Mouse (Mus musculus): ENCODE results near the gene Lrrc4.

The Lrrc4 gene

DNA sequence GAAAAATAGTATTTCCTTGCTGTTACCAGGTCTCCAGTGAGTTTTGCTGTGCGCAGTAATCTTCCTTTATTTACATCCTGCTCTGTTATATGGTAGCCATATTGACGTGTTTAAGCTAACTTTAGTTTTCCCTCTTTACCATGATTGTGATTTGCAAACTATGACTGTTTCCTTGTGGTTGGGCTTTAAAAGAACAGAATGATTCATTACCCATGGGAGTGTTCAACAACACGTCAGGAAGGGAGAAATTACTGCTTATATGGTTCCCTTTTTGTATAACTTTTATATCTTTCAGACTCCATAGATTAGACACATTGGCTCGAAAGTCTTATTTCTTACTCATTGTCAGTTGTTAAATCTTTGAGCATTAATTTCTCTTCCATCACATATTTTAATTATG, 218.1 kb downstream of the Lrrc4 start:
- no peak for TF ChIP-seq POU5F1 (IDR thresholded peaks at IDR 0.05; ENCODE audit: borderline replicate concordance, low read length)
- TF ChIP-seq CTCF (conservative IDR thresholded peaks at IDR 0.05; ENCODE audit: low read length) = no peak
- TF ChIP-seq NANOG (IDR thresholded peaks at IDR 0.05; ENCODE audit: borderline replicate concordance, low read length) = no peak
- Histone ChIP-seq H3K27me3 (ENCODE audit: insufficient read depth, low read length) (no peaks in the 10 kb centered on the region), H3K4me1 (replicated peaks; ENCODE audit: low read depth, low read length) (peaks cover 16% of the 10 kb centered on the region), H3K36me3 (ENCODE audit: insufficient read depth, low read length) (0 out of 2 replicates have a peak, but pooled peaks cover 3% of the 10 kb centered on the region), H3K4me3 (replicated peaks; ENCODE audit: low read length) (no peak overlapping the region), H3K9me3 (ENCODE audit: low read length) (no peaks in the 10 kb centered on the region)
